Mouse (Mus musculus) heart, embryonic 11.5 days (tissue): ENCODE results near the gene Fbxl13. TPM values are rescaled to one million over a fixed set of nuclear protein-coding genes. Genes with fewer than 3 reads are reported as not detected.

Experiments
- ATAC-seq: fragments of 200-750 bp; cut with Nextera tagmentation; replicated peaks from 2 replicates; pipeline ENCODE4 v1.8.0; 2017; ENCODE audit warnings: moderate library complexity; ENCODE audit not compliant: insufficient number of reproducible peaks, low FRiP score, low TSS enrichment
- H3K27ac ChIP-seq: fragments of 300-500 bp; sonication (generic); 2 replicates; pipeline ENCODE4 v1.5.1; 2014; ENCODE audit warnings: mild to moderate bottlenecking, low read depth, low read length
- H3K27me3 ChIP-seq: fragments of 300-500 bp; sonication (generic); 2 replicates; pipeline ENCODE4 v1.6.1; 2014; ENCODE audit warnings: mild to moderate bottlenecking, low read length, mixed read lengths; ENCODE audit not compliant: control insufficient read depth, insufficient read depth
- H3K36me3 ChIP-seq: fragments of 300-500 bp; sonication (generic); 2 replicates; pipeline ENCODE4 v1.6.1; 2014; ENCODE audit warnings: mild to moderate bottlenecking, low read length, moderate library complexity, mixed read lengths; ENCODE audit not compliant: control insufficient read depth, insufficient read depth
- H3K4me1 ChIP-seq: fragments of 300-500 bp; sonication (generic); 2 replicates; pipeline ENCODE4 v1.6.1; 2014; ENCODE audit warnings: low read length; ENCODE audit not compliant: control insufficient read depth, insufficient read depth
- H3K4me2 ChIP-seq: fragments of 300-500 bp; sonication (generic); 2 replicates; pipeline ENCODE4 v1.6.1; 2014; ENCODE audit warnings: mild to moderate bottlenecking, moderate library complexity
- H3K4me3 ChIP-seq: fragments of 300-500 bp; sonication (generic); 2 replicates; pipeline ENCODE4 v1.5.1; 2014; ENCODE audit warnings: low read depth, low read length
- H3K9ac ChIP-seq: fragments of 300-500 bp; sonication (generic); 2 replicates; pipeline ENCODE4 v1.6.1; 2014; ENCODE audit warnings: mild to moderate bottlenecking, low read depth, low read length, moderate library complexity
- H3K9me3 ChIP-seq: fragments of 300-500 bp; sonication (generic); replicated peaks from 2 replicates; pipeline ENCODE4 v1.6.1; 2016; ENCODE audit warnings: low read length; ENCODE audit not compliant: control insufficient read depth
- WGBS: fragments of 180-500 bp; shearing (Covaris S2); extraction: QIAGEN DNeasy Blood & Tissue Kit; methylation state at CpG from one replicate; pipeline ENCODE4 v1.1.7; 2014; ENCODE audit not compliant: insufficient replicate concordance; 5-methylcytosine and 5-hydroxymethylcytosine counted together
- polyA plus RNA-seq: library from polyadenylated mRNA; unstranded; fragments of >200 nt; fragmentation: Nextera tagmentation; extraction: Ambion mirVana; gene quantifications from 2 replicates; pipeline ENCODE4 v1.2.1, GENCODE M21; 2014

Gene Fbxl13
- polyA plus RNA-seq, 1 experiment from 2014 or later: 0.06 TPM

DNA sequence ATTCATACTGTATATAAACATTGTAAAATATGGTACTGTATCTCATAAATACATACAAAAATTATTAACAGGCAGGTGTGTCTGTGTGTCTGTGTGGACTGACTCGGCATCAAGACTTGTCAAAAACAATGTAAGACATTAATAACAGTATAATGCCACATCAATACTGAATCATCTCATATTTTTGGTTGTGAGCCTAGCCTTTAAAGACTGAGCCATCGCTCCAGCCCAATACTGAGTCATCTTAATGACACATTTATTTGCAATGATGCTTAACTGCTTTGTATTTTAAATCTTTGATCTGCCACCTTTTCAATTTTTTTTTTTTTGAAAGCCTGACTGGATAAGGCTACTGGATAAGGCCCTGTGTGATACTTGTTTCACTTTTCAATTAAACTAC lies 146.9 kb downstream of the Fbxl13 start:
- Histone ChIP-seq H3K27me3 (no peaks in the 10 kb centered on the region), H3K9me3 (no peaks in the 10 kb centered on the region), H3K27ac (no peak overlapping the region), H3K4me3 (no peak overlapping the region), H3K9ac (no peak overlapping the region), H3K4me2 (no peak overlapping the region), H3K36me3 (no peaks in the 10 kb centered on the region), H3K4me1 (no peaks in the 10 kb centered on the region)
- ATAC-seq: no peak
- 81% methylated on average over 2 of the region's 2 CpGs for WGBS

DNA sequence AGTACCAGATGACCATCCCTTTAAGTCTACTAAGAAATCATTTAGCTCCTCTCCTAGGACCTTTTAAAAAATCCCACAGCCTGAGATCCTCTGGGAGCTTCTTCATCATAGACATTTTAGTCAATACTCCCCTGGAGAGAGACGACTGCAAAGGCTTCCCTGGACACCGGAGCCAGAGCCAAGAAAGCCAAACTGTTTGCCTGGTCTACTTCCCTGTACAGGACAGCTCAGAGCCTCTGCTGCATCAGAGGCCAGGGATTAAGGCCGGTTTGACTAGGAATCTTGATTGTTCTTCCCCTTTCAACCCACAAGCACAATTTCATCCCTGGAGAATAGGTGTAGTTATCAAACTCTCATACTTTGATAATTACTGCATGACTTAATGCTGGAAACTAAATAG lies 148.6 kb downstream of the Fbxl13 start:
- Histone ChIP-seq H3K27me3 (no peaks in the 10 kb centered on the region), H3K9me3 (no peaks in the 10 kb centered on the region), H3K27ac (no peak overlapping the region), H3K9ac (no peak overlapping the region), H3K4me3 (no peak overlapping the region), H3K36me3 (no peaks in the 10 kb centered on the region), H3K4me2 (no peak overlapping the region), H3K4me1 (no peaks in the 10 kb centered on the region)
- 53% methylated on average over 3 of the region's 3 CpGs for WGBS
- no peak for ATAC-seq

DNA sequence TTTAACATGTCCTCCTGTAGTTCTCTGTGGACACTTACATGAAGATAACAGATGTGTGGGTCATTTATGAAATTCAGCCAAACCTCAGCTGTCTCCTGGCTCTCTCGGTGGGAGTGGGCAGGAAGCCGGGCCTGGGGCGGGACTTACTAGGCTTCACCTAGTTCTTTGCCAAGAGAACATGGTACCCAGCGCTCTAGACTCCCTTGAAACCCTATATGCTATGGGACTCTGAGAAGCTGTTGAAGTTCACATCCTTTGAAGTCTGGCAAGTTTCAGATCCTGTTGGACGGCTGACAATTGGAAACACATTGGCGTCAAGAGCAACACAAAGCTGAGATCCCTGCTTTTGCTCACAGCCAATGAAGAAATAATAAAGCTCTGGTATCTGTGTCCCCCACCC lies 149.1 kb downstream of the Fbxl13 start:
- no peak overlapping the region for H3K27ac ChIP-seq
- 64% methylated on average over 6 of the region's 6 CpGs for WGBS
- ATAC-seq: no peak
- H3K9ac ChIP-seq: no peak overlapping the region
- H3K4me3 ChIP-seq: no peak overlapping the region
- no peaks in the 10 kb centered on the region for H3K36me3 ChIP-seq
- H3K9me3 ChIP-seq: no peaks in the 10 kb centered on the region
- H3K27me3 ChIP-seq: no peaks in the 10 kb centered on the region
- no peaks in the 10 kb centered on the region for H3K4me1 ChIP-seq
- no peak overlapping the region for H3K4me2 ChIP-seq

DNA sequence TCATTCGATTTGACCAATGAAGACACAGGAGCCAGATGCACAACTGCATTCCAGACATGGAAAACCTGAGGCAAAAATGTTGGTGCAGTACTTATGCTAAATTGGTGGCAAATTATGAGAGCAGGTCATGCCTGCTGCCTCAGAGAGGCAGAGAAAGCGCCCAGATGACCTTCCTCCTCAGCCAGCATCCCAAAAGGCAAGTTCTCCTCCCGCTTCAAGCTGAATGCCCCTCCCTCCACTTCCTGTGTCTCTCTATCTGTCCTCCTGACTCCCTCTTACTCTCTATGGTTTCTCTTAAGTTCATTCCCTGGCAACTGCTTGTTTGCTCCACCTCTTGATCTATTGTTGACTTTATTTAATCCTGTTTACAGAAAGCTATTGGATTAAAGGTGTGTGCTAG lies 150.7 kb downstream of the Fbxl13 start:
- Histone ChIP-seq H3K4me3 (no peak overlapping the region), H3K4me1 (no peaks in the 10 kb centered on the region), H3K4me2 (no peak overlapping the region), H3K9me3 (no peaks in the 10 kb centered on the region), H3K36me3 (no peaks in the 10 kb centered on the region), H3K9ac (no peak overlapping the region), H3K27me3 (no peaks in the 10 kb centered on the region), H3K27ac (no peak overlapping the region)
- no peak for ATAC-seq
- 56% methylated on average over 3 of the region's 3 CpGs for WGBS

DNA sequence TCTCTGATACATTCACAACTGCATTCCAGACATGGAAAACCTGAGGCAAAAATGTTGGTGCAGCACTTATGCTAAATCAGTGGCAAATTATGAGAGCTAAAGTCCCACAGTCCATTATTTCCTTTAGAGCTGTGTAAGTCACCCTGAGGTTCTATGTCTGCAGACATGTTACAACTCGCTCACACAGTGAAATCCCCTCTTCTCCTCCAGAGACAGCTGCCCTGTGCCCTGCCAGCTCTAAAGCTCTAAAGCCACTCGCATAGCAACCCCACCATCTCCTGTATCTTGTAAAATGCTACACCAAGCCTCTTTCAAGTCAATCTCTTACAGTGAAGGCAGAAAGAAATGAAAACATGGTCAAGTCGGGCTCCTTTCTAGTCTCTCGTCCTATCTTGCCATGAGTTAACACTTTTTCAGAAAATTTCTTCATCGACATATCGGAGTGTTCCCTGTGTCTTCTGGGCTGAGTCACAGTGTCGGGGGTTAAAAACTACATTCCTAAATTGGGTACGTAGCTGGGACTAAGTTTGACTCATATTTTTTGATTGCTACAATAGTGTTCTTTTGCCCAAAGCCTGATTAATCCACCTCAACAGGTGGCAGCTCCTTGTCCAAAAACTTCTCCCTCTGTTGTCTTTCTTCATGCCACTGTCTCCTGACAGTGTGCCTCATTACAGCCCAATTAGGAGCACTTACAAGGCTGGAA lies 152.0 kb downstream of the Fbxl13 start:
- no peaks in the 10 kb centered on the region for H3K9me3 ChIP-seq
- WGBS: 74% methylated on average over 8 of the region's 8 CpGs

DNA sequence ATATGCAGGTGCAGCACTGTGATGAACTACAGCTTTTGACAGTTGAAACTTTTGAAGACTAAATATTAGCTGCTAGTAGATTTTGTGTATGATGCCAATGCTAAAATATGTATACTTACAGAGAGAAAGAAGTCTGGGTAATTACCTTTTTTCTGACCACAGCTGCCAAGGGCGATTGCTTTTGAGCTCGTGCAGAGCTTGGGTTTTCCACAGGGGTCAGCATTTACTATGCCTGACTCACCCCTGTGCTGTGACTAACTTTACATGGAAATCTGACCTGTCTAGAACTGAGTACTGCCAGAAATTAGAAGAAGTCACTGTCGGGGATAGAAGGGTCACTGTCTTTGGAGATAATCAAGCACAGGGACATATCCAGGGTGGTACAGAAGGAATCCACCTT lies 153.2 kb downstream of the Fbxl13 start:
- Histone ChIP-seq H3K4me2 (no peak overlapping the region), H3K27me3 (no peaks in the 10 kb centered on the region), H3K9me3 (no peaks in the 10 kb centered on the region), H3K4me1 (no peaks in the 10 kb centered on the region), H3K36me3 (no peaks in the 10 kb centered on the region), H3K4me3 (no peak overlapping the region), H3K9ac (no peak overlapping the region), H3K27ac (no peak overlapping the region)
- no peak for ATAC-seq
- WGBS: 68% methylated on average over 3 of the region's 3 CpGs

More for the DNA sequence above, 152.0 kb downstream of the Fbxl13 start:
- Histone ChIP-seq H3K4me1 (no peaks in the 10 kb centered on the region), H3K27me3 (no peaks in the 10 kb centered on the region), H3K27ac (no peak overlapping the region), H3K9ac (no peak overlapping the region), H3K4me2 (no peak overlapping the region), H3K36me3 (no peaks in the 10 kb centered on the region), H3K4me3 (no peak overlapping the region)
- ATAC-seq: no peak

DNA sequence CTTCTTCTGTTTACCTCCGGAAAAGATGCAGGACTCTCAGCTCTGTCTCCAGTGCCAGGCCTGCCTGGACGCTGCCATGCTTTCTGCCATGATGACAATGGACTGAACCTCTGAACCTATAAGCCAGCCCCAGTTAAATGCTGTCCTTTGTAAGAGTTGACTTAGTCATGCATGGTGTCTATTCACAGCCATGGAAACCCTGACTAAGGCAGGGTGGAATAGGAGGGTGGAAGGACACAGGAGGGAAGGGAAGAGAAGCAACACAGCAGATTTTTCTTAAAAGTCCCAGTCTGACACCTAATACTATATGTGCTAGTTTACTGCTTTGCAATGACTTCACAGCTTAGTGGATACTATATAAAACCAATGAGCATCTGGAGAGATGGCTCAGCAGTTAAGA lies 154.0 kb downstream of the Fbxl13 start:
- ATAC-seq: no peak
- no peak overlapping the region for H3K27ac ChIP-seq
- H3K27me3 ChIP-seq: no peaks in the 10 kb centered on the region
- no peaks in the 10 kb centered on the region for H3K36me3 ChIP-seq
- no peaks in the 10 kb centered on the region for H3K4me1 ChIP-seq
- H3K4me3 ChIP-seq: no peak overlapping the region
- H3K9me3 ChIP-seq: no peaks in the 10 kb centered on the region
- 80% methylated on average over 2 of the region's 2 CpGs for WGBS
- H3K4me2 ChIP-seq: no peak overlapping the region
- no peak overlapping the region for H3K9ac ChIP-seq

DNA sequence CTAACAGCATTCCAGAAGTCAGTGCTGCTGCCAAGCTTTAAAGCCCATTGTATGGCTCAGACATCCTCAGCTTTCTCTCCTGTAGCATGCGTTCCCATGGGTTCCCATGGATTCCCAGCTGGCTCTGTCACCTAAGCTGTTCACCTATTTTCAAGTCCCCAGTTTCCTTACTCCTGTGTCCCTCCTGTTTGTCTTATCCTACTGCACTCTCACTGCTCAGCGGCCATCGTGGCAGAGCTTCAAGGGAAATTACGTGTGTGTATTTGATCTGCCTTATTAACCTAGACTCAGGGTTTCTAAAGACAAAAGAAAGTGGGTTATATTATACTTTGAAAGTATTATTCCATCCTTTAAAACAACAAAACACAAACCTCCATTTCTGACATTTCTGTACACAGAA lies 156.3 kb downstream of the Fbxl13 start:
- ATAC-seq: no peak
- H3K9me3 ChIP-seq: no peaks in the 10 kb centered on the region

DNA sequence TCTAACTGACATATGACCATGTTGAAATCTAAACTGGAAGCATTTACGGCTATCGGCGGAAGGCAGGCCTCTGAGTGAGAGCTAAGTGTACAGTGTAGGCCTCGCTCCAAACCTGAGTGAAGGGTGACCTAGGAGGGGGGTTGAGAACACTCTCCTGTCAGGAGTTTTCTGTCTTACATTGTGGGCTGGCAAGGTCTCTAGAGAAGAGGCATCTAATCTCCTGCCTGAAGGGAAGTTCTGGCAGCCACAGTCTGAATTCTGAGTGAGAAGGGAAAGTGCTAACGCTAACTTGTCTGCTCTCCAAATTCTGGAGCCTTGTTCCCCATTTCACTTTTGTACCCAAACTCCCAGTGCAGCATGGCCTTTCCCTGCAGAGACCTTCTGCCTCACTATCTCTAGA lies 156.9 kb downstream of the Fbxl13 start:
- no peak overlapping the region for H3K4me2 ChIP-seq
- H3K4me1 ChIP-seq: no peaks in the 10 kb centered on the region
- H3K9me3 ChIP-seq: no peaks in the 10 kb centered on the region
- no peak overlapping the region for H3K4me3 ChIP-seq
- 89% methylated on average over 5 of the region's 5 CpGs for WGBS
- H3K36me3 ChIP-seq: no peaks in the 10 kb centered on the region
- no peak overlapping the region for H3K9ac ChIP-seq
- ATAC-seq: no peak
- H3K27ac ChIP-seq: no peak overlapping the region
- no peaks in the 10 kb centered on the region for H3K27me3 ChIP-seq

More for the DNA sequence above, 156.3 kb downstream of the Fbxl13 start:
- no peaks in the 10 kb centered on the region for H3K4me1 ChIP-seq
- no peak overlapping the region for H3K9ac ChIP-seq
- H3K36me3 ChIP-seq: no peaks in the 10 kb centered on the region
- H3K4me2 ChIP-seq: no peak overlapping the region
- H3K27me3 ChIP-seq: no peaks in the 10 kb centered on the region
- H3K27ac ChIP-seq: no peak overlapping the region
- no peak overlapping the region for H3K4me3 ChIP-seq
- WGBS: 75% methylated on average over 4 of the region's 4 CpGs
